1 mouse cellular context compared by ENCODE assay signal in genomic region chr13:49449318-49449749, GRCm38 (mm10).
TF ChIP-seq lines count a peak whose summit lies in the region.

No protein-coding gene starts in this region.

TF ChIP-seq in C2C12, 6 proteins besides CTCF, POLR2A, EP300 and RAD21:
- no peak for TF ChIP-seq USF1 (IDR thresholded peaks at IDR 0.05; ENCODE audit: low read depth)
- TF ChIP-seq MYOG (IDR thresholded peaks at IDR 0.05; ENCODE audit: control insufficient read depth, extremely low read depth, insufficient read length): no peak
TF ChIP-seq in C2C12: peak in this region for 0.
